Mouse (Mus musculus) hindbrain, postnatal 0 days (tissue): ENCODE data around the gene Sdhaf1. TPM values are rescaled to one million over a fixed set of nuclear protein-coding genes. Genes with fewer than 3 reads are reported as not detected.

Experiments used
- ATAC-seq: fragments of 200-750 bp; cut with Nextera tagmentation; 2 replicates; pipeline ENCODE4 v1.8.0; 2017; ENCODE audit warnings: mild to moderate bottlenecking, moderate TSS enrichment, moderate library complexity
- DNase-seq: peaks from one replicate; pipeline ENCODE4 v3.0.0-alpha.2; 2015; ENCODE audit warnings: low spot score
- H3K27ac ChIP-seq: fragments of 300-500 bp; sonication (generic); 2 replicates; pipeline ENCODE4 v1.5.1; 2014; ENCODE audit warnings: mild to moderate bottlenecking
- H3K27me3 ChIP-seq: fragments of 300-500 bp; sonication (generic); 2 replicates; pipeline ENCODE4 v1.6.1; 2014; ENCODE audit warnings: low read length, mixed read lengths; ENCODE audit not compliant: insufficient read depth
- H3K36me3 ChIP-seq: fragments of 300-500 bp; sonication (generic); 2 replicates; pipeline ENCODE4 v1.6.1; 2014; ENCODE audit warnings: low read length, mixed read lengths; ENCODE audit not compliant: insufficient read depth
- H3K4me1 ChIP-seq: fragments of 300-500 bp; sonication (generic); 2 replicates; pipeline ENCODE4 v1.6.1; 2014; ENCODE audit warnings: antibody characterized with exemption, low read length, mixed read lengths; ENCODE audit not compliant: insufficient read depth
- H3K4me2 ChIP-seq: fragments of 300-500 bp; sonication (generic); 2 replicates; pipeline ENCODE4 v1.6.1; 2014; ENCODE audit warnings: low read depth, mild to moderate bottlenecking, low read length, moderate library complexity, mixed read lengths
- H3K4me3 ChIP-seq: fragments of 300-500 bp; sonication (generic); 2 replicates; pipeline ENCODE4 v1.5.1; 2014; ENCODE audit warnings: low read length
- H3K9ac ChIP-seq: fragments of 300-500 bp; sonication (generic); replicated peaks from 2 replicates; pipeline ENCODE4 v1.6.1; 2014; ENCODE audit warnings: mild to moderate bottlenecking, low read length, moderate library complexity, mixed read lengths
- H3K9me3 ChIP-seq: fragments of 300-500 bp; sonication (generic); 2 replicates; pipeline ENCODE4 v1.6.1; 2016; ENCODE audit warnings: low read length, mixed read lengths
- CTCF ChIP-seq: IDR thresholded peaks from 2 replicates; pipeline ENCODE4 v1.5.1; 2016; ENCODE audit warnings: antibody characterized with exemption, control low read depth, low read depth
- WGBS: fragments of 180-500 bp; shearing (Covaris S2); extraction: QIAGEN DNeasy Blood & Tissue Kit; methylation state at CpG from one replicate; pipeline ENCODE4 v1.1.7; 2014; 5-methylcytosine and 5-hydroxymethylcytosine counted together
- polyA plus RNA-seq: library from polyadenylated mRNA; unstranded; fragments of >200 nt; fragmentation: Nextera tagmentation; extraction: Ambion mirVana; gene quantifications from 2 replicates; pipeline ENCODE4 v1.2.1, GENCODE M21; 2015
- total RNA-seq: library from RNA; depleted of rRNA; stranded (reverse); fragments of >200 nt; gene quantifications from 2 replicates; pipeline ENCODE4 v1.2.3, GENCODE M21; 2014

Sdhaf1 gene
- total and polyA plus RNA-seq, 2 experiments from 2014 or later = 14.7 to 17.8 TPM

- no peaks in the 10 kb centered on the region for H3K27me3 ChIP-seq
- H3K9ac ChIP-seq = no peak overlapping the region
- DNase-seq (no peak), ATAC-seq (no peak)
- H3K27ac ChIP-seq = no peak overlapping the region
- H3K4me1 ChIP-seq = peaks cover 25% of the 10 kb centered on the region
- TF ChIP-seq CTCF = no peak
- no peak overlapping the region for H3K4me3 ChIP-seq
- no peaks in the 10 kb centered on the region for H3K9me3 ChIP-seq
- no peak overlapping the region for H3K4me2 ChIP-seq
- H3K36me3 ChIP-seq = no peaks in the 10 kb centered on the region
- 63% methylated on average over 7 of the region's 7 CpGs for WGBS
Observed at GRCm38 (mm10) chr7:30358378-30359186, 34.9 kb upstream of the Sdhaf1 start.

- Histone ChIP-seq H3K4me3 (no peak overlapping the region), H3K27me3 (no peaks in the 10 kb centered on the region), H3K36me3 (no peaks in the 10 kb centered on the region), H3K9me3 (no peaks in the 10 kb centered on the region), H3K4me2 (no peak overlapping the region), H3K27ac (no peak overlapping the region), H3K4me1 (no peaks in the 10 kb centered on the region), H3K9ac (no peak overlapping the region)
- DNase-seq = no peak
- WGBS = 73% methylated on average over 4 of the region's 4 CpGs
- no peak for TF ChIP-seq CTCF
- peak; percentile 6; the same call in 1 of the 2 replicates for ATAC-seq
Observed at GRCm38 (mm10) chr7:30354059-30354458, 30.4 kb upstream of the Sdhaf1 start.

- Histone ChIP-seq H3K27ac (no peak overlapping the region), H3K27me3 (no peaks in the 10 kb centered on the region), H3K4me3 (no peak overlapping the region), H3K36me3 (no peaks in the 10 kb centered on the region), H3K9ac (no peak overlapping the region), H3K4me2 (no peak overlapping the region), H3K9me3 (no peaks in the 10 kb centered on the region), H3K4me1 (no peaks in the 10 kb centered on the region)
- DNase-seq (peak; percentile 85), ATAC-seq (peak; percentile 82)
- WGBS = 15% methylated on average over 6 of the region's 6 CpGs
- peak; percentile 85 for TF ChIP-seq CTCF
Observed at GRCm38 (mm10) chr7:30353279-30353822, 29.7 kb upstream of the Sdhaf1 start.

- Histone ChIP-seq H3K4me2 (peak overlapping the region; percentile 32), H3K4me1 (peaks cover 5% of the 10 kb centered on the region; the same call in 1 of the 2 replicates), H3K36me3 (no peaks in the 10 kb centered on the region), H3K9ac (no peak overlapping the region), H3K4me3 (0 out of 2 replicates have a peak overlapping the region, but pooled peaks have one; percentile 10), H3K9me3 (no peaks in the 10 kb centered on the region), H3K27ac (no peak overlapping the region), H3K27me3 (peaks cover 3% of the 10 kb centered on the region; the same call in 1 of the 2 replicates)
- WGBS = 1% methylated on average over 30 of the region's 30 CpGs
- peak; percentile 68 for TF ChIP-seq CTCF
- ATAC-seq (peak; percentile 82), DNase-seq (peak; percentile 89)
Observed at GRCm38 (mm10) chr7:30347828-30348227, 24.1 kb upstream of the Sdhaf1 start.

GRCm38 (mm10) chr7:30346635-30347379 is 23.1 kb upstream of the Sdhaf1 start:
- H3K4me3 ChIP-seq = no peak overlapping the region
- peaks cover 3% of the 10 kb centered on the region; the same call in 1 of the 2 replicates for H3K27me3 ChIP-seq
- H3K9me3 ChIP-seq = no peaks in the 10 kb centered on the region
- H3K9ac ChIP-seq = no peak overlapping the region
- H3K36me3 ChIP-seq = no peaks in the 10 kb centered on the region
- 31% methylated on average over 21 of the region's 21 CpGs for WGBS
- no peak overlapping the region for H3K4me2 ChIP-seq
- TF ChIP-seq CTCF = no peak
- DNase-seq = peak; percentile 68
- no peak for ATAC-seq
- H3K4me1 ChIP-seq = peaks cover 5% of the 10 kb centered on the region; the same call in 1 of the 2 replicates
- no peak overlapping the region for H3K27ac ChIP-seq

GRCm38 (mm10) chr7:30339432-30340109 is 15.9 kb upstream of the Sdhaf1 start:
- Histone ChIP-seq H3K9me3 (no peaks in the 10 kb centered on the region), H3K27ac (peak overlapping the region; percentile 58), H3K4me2 (no peak overlapping the region), H3K27me3 (no peaks in the 10 kb centered on the region), H3K4me3 (no peak overlapping the region), H3K4me1 (0 out of 2 replicates have a peak, but pooled peaks cover 1% of the 10 kb centered on the region), H3K9ac (no peak overlapping the region), H3K36me3 (no peaks in the 10 kb centered on the region)
- 45% methylated on average over 5 of the region's 5 CpGs for WGBS
- no peak for TF ChIP-seq CTCF
- peak; percentile 72 for DNase-seq
- peak; percentile 50; the same call in 1 of the 2 replicates for ATAC-seq
